Mouse (Mus musculus) layer of hippocampus, postnatal 25 days (tissue): Measurements from ENCODE around the gene Ahctf1. TPM values are rescaled to one million over a fixed set of nuclear protein-coding genes. Genes with fewer than 3 reads are reported as not detected.
"Not testable (repeated sequence)": the region's sequence is repeated elsewhere in the genome, so short reads cannot be mapped to it uniquely, and the experiment has no call there.

Experiments used
- DNase-seq, 2 experiments: peaks; one replicate each; pipeline ENCODE4 v3.0.0; 2022; ENCODE audit warnings: mixed read lengths in 2 of 2, low spot score in 1 of 2; ENCODE audit errors: extremely low spot score in 1 of 2
- total RNA-seq, 2 experiments: library from RNA; stranded (reverse); gene quantifications; 2 replicates each; pipeline ENCODE4 v1.2.3; 2021

Gene Ahctf1
- total RNA-seq, 2 experiments from 2014 or later = 32.4 to 34.2 TPM

GRCm38 (mm10) chr1:179722811-179723469, 80.5 kb downstream of the Ahctf1 start:
- DNase-seq = no peak

GRCm38 (mm10) chr1:179715786-179716185, 87.7 kb downstream of the Ahctf1 start:
- no peak for DNase-seq

- DNase-seq = not testable (repeated sequence)
Observed at GRCm38 (mm10) chr1:179715289-179715688, 88.2 kb downstream of the Ahctf1 start.

DNA sequence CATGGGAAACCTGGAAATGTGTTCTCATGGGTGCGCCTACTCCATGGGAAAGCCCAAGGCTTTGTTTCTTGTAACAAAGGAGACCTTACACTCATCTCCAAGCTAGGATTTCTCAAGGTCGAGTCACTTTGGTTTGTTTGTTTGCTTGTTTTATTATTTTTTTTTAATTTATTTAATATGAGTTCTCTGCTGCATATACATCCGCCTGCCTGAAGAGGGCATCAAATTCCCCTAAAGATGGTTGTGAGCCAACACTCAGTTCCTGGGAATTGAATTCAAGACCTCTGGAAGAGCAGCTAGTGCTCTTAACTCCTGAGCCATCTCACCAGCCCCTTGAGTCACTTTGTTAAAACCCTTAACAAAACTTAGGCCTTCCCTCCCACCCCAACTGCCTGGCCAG, 90.1 kb downstream of the Ahctf1 start:
- DNase-seq = no peak

GRCm38 (mm10) chr1:179712658-179713057, 90.8 kb downstream of the Ahctf1 start:
- no peak for DNase-seq

DNA sequence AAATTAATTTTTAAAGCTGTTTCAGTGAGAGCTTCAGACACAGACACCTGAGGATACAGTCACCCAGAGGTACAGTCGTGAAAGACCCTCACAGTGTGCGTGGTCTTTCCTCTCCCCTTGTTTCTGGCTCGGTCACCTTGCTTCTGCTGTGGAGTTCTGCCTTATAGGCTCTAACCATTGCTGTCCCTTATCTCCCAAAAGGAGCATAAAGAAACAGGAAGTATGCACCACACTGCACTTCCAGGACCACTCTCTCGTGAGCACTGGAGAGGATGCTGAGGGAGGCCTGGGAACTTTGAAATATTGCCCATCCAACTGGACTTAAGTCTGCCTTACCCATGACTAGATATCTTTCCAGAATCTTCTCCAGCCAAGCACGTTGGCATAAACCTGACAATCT, 92.7 kb downstream of the Ahctf1 start:
- no peak for DNase-seq

- peak; percentile 42 to 64 for DNase-seq
Observed at GRCm38 (mm10) chr1:179709390-179709789, 94.1 kb downstream of the Ahctf1 start.

DNA sequence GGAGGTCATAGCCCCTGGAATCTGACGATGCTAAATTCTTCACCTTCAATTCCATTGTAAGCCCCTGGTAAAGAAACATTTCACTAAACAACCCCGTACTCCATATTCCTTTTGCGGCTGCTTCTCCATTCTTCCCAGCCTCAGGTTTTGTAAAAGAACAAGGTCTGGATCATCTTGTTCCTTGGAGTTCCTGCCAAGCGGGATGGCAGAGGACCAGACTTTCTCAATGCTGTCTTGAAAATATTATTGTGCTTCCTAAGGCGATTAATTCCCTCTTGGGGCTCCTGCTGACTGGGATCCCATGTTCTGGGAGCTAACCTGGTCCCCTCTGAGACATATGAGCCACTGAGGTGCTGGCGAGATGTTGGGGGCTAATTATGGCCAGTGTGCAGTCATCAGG, 98.3 kb downstream of the Ahctf1 start:
- DNase-seq = peak; percentile 26 to 51

DNA sequence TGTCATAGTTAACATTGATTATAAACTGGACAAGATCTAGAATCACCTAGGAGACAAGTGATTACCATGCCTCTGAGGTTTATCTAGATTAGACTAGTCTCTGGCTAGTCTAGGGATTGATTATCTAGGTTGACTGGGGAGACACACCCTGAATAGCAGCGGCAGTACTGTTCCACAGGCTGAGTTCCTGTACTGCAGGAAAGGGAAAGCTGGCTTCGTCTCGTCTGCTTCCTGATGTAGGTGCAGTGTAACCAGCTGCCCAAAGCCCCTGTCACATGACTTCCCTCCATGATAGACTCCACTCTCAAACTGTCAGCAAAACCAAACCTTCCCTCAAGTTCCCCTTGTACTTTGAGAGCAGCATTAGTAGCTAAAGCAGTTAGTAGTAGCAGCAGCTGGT, 99.3 kb downstream of the Ahctf1 start:
- DNase-seq = no peak

Other genes starting within 250 kb of the Ahctf1 start
- gene Sccpdh, start 135.5 kb downstream of the Ahctf1 start, total RNA-seq = 10 to 100 TPM; 60.1 to 68.5 TPM
- gene Kif28, start 58.4 kb downstream of the Ahctf1 start, total RNA-seq = under 1 TPM; 0.14 to 0.34 TPM
- gene Gm10518, start 304 bp downstream of the Ahctf1 start, total RNA-seq = not detected
- 100 to 1,000 TPM; 204 to 246 TPM for gene Cdc42bpa, start 156.8 kb upstream of the Ahctf1 start, total RNA-seq